9 mouse cellular contexts compared by ENCODE assay signal in genomic region chr3:41599806-41600589, GRCm38 (mm10). TPM values are rescaled to one million over a fixed set of nuclear protein-coding genes. Genes with fewer than 3 reads are reported as not detected.
DNase-seq lines count a peak whose midpoint lies in the region; ATAC-seq lines count a peak whose summit lies in the region.
"Had no signal": no experiment of that assay in that cellular context is flagged by ENCODE, and none has a peak within 500 bp of the region (broad histone marks: within the 10 kb centered on the region; RNA-seq: fewer than 3 reads in every experiment).

No protein-coding gene starts in this region.

- H3K9me3 ChIP-seq in neural tube, embryonic 12.5 days = no peaks in the 10 kb centered on the region
- H3K9me3 ChIP-seq: lung, embryonic 15.5 days had no signal

- no peak overlapping the region for H3K27ac ChIP-seq in neural tube, embryonic 12.5 days
- H3K27ac ChIP-seq: lung, embryonic 15.5 days had no signal

- H3K4me3 ChIP-seq in neural tube, embryonic 12.5 days = no peak overlapping the region
- H3K4me3 ChIP-seq: lung, embryonic 15.5 days had no signal

- DNase-seq in neural tube, embryonic 10.5 days (ENCODE audit: extremely low spot score, low spot score) = no peak
- peak; percentile 25 for DNase-seq in adrenal gland, adult 8-10 months
- peak; percentile 23 for DNase-seq in embryo, embryonic 11.5 days (ENCODE audit: low read depth, low spot score)
- peak; percentile 68 to 74 for DNase-seq in heart, adult 9 months (ENCODE audit: low spot score in 2 of 2)
- DNase-seq in kidney, adult 18-20 months = peak; percentile 82
- DNase-seq in lung, postnatal 14 days = peak; percentile 64
- peak; percentile 67 for DNase-seq in splenic B cell, adult 2 months (ENCODE audit: low read depth, low spot score)

- no peaks in the 10 kb centered on the region for H3K27me3 ChIP-seq in neural tube, embryonic 12.5 days (replicated peaks)
- H3K27me3 ChIP-seq in splenic B cell, adult 2 months (ENCODE audit: control insufficient read depth, insufficient read depth, low read length, poor library complexity, severe bottlenecking) = no peaks in the 10 kb centered on the region
- H3K27me3 ChIP-seq: lung, embryonic 15.5 days had no signal

- WGBS in neural tube, embryonic 12.5 days = 84% methylated on average over 14 of the region's 14 CpGs

- peak; percentile 71 for ATAC-seq in neural tube, embryonic 12.5 days (ENCODE audit: low FRiP score, low read depth)

- peaks cover 48% of the 10 kb centered on the region; the same call in 1 of the 2 replicates for H3K36me3 ChIP-seq in neural tube, embryonic 12.5 days
- H3K36me3 ChIP-seq in splenic B cell, adult 2 months (ENCODE audit: control insufficient read depth, insufficient read depth, low read length, poor library complexity, severe bottlenecking) = peaks cover 8% of the 10 kb centered on the region

- no peak overlapping the region for H3K4me2 ChIP-seq in neural tube, embryonic 12.5 days (replicated peaks)
- H3K4me2 ChIP-seq: lung, embryonic 15.5 days had no signal

- H3K9ac ChIP-seq in neural tube, embryonic 12.5 days = no peak overlapping the region
- H3K9ac ChIP-seq: lung, embryonic 15.5 days had no signal

- H3K4me1 ChIP-seq in neural tube, embryonic 12.5 days = peaks cover 8% of the 10 kb centered on the region
- H3K4me1 ChIP-seq: lung, embryonic 15.5 days had no signal

RNA-seq across cellular contexts. Expression of gene Jade1, which starts 44.5 kb away (rescaled TPM):
- polyA plus RNA-seq in neural tube, embryonic 12.5 days (2016; fragmentation: Nextera tagmentation; extraction: Ambion mirVana) = 14.0 and 14.4 TPM in 2 replicates
- 10 to 100 TPM; 48.6 to 76.6 (median 55.3) TPM for total RNA-seq in adrenal gland, adult 8-10 months (2022)
